Mouse (Mus musculus) CH12.LX (cell line): ENCODE data around the gene Hbp1.

Experiments
- CTCF ChIP-seq, 2 experiments: IDR thresholded peaks in 1 of 2; conservative IDR thresholded peaks in 1 of 2; 2 replicates each; pipeline ENCODE4 v1.5.1; 2011 to 2012; ENCODE audit warnings: low read depth in 2 of 2, low read length in 2 of 2, improper control_type of control experiment in 1 of 2, inconsistent platforms in 1 of 2, mild to moderate bottlenecking in 1 of 2, moderate library complexity in 1 of 2
- POLR2A ChIP-seq: IDR thresholded peaks from 2 replicates; pipeline ENCODE4 v1.6.1; 2011; ENCODE audit warnings: low read depth, mild to moderate bottlenecking, improper control_type of control experiment, low read length

GRCm38 (mm10) chr12:31895888-31896287 lies 54.4 kb downstream of the Hbp1 start:
- TF ChIP-seq POLR2A (no peak), CTCF (conservative IDR thresholded peaks at IDR 0.05 in 1 of 2, IDR thresholded peaks at IDR 0.05 in 1 of 2; ENCODE audit: low read depth in 2 of 2, low read length in 2 of 2) (no peak)
